Mouse (Mus musculus): Measurements from ENCODE around the gene Il9r. TPM values are rescaled to one million over a fixed set of nuclear protein-coding genes. Genes with fewer than 3 reads are reported as not detected.

Gene Il9r
- total RNA-seq, 1 experiment, result 0.13 TPM

GRCm38 (mm10) chr11:32190603-32191110 lies 9.4 kb downstream of the Il9r start:
- Histone ChIP-seq H3K9ac (ENCODE audit: insufficient read depth, low read depth, low read length, poor library complexity, severe bottlenecking) (no peak overlapping the region), H3K4me1 (ENCODE audit: control insufficient read depth in 2 of 2, insufficient read depth in 2 of 2, low read length in 2 of 2, poor library complexity in 1 of 2) (peaks cover 0 to 6% of the 10 kb centered on the region in 2 experiments; a peak in 1 of 4 replicates), H3K9me3 (ENCODE audit: control insufficient read depth, insufficient read depth, low read depth, low read length) (no peaks in the 10 kb centered on the region), H3K4me3 (ENCODE audit: insufficient read depth in 1 of 2, low read depth in 1 of 2, low read length in 2 of 2, poor library complexity in 1 of 2, severe bottlenecking in 1 of 2) (no peak overlapping the region), H3K36me3 (ENCODE audit: control insufficient read depth, insufficient read depth, low read length, poor library complexity, severe bottlenecking) (no peaks in the 10 kb centered on the region), H3K27ac (ENCODE audit: insufficient read depth, low read depth, low read length, poor library complexity, severe bottlenecking) (no peak overlapping the region)
- in situ Hi-C loops (cut with MboI; ENCODE audit: low sequenced_read_pairs in 2 of 2, unreplicated experiment in 2 of 2), result no loop called here
- DNase-seq (ENCODE audit: low read depth, low spot score), result no peak
- no peak for TF ChIP-seq ZNF384 (IDR thresholded peaks at IDR 0.05; ENCODE audit: low read depth, low read length)
- TF ChIP-seq HCFC1 (IDR thresholded peaks at IDR 0.05; ENCODE audit: borderline replicate concordance, insufficient read depth, low read length), result no peak
- TF ChIP-seq ZC3H11A (IDR thresholded peaks at IDR 0.05; ENCODE audit: borderline replicate concordance, low read depth, low read length), result no peak
- no peak for TF ChIP-seq MAFK (IDR thresholded peaks at IDR 0.05; ENCODE audit: insufficient read depth, low read depth, low read length)
- TF ChIP-seq CHD2 (IDR thresholded peaks at IDR 0.05; ENCODE audit: low read depth, low read length), result no peak

- Histone ChIP-seq H3K4me1 (ENCODE audit: control insufficient read depth in 2 of 2, insufficient read depth in 2 of 2, low read length in 2 of 2, poor library complexity in 1 of 2) (peaks cover 0 to 6% of the 10 kb centered on the region in 2 experiments; a peak in 1 of 4 replicates), H3K36me3 (ENCODE audit: control insufficient read depth, insufficient read depth, low read length, poor library complexity, severe bottlenecking) (no peaks in the 10 kb centered on the region), H3K4me3 (ENCODE audit: insufficient read depth in 1 of 2, low read depth in 1 of 2, low read length in 2 of 2, poor library complexity in 1 of 2, severe bottlenecking in 1 of 2) (no peak overlapping the region), H3K27ac (ENCODE audit: insufficient read depth, low read depth, low read length, poor library complexity, severe bottlenecking) (no peak overlapping the region; the same call in 1 of the 2 replicates), H3K9me3 (ENCODE audit: control insufficient read depth, insufficient read depth, low read depth, low read length) (no peaks in the 10 kb centered on the region), H3K9ac (ENCODE audit: insufficient read depth, low read depth, low read length, poor library complexity, severe bottlenecking) (no peak overlapping the region)
- in situ Hi-C loops (cut with MboI; ENCODE audit: low sequenced_read_pairs in 2 of 2, unreplicated experiment in 2 of 2), result no loop called here
- DNase-seq (ENCODE audit: low read depth, low spot score), result no peak
- TF ChIP-seq MAFK (IDR thresholded peaks at IDR 0.05; ENCODE audit: insufficient read depth, low read depth, low read length), result no peak
- no peak for TF ChIP-seq HCFC1 (IDR thresholded peaks at IDR 0.05; ENCODE audit: borderline replicate concordance, insufficient read depth, low read length)
- TF ChIP-seq ZC3H11A (IDR thresholded peaks at IDR 0.05; ENCODE audit: borderline replicate concordance, low read depth, low read length), result no peak
- TF ChIP-seq CHD2 (IDR thresholded peaks at IDR 0.05; ENCODE audit: low read depth, low read length), result no peak
- TF ChIP-seq ZNF384 (IDR thresholded peaks at IDR 0.05; ENCODE audit: low read depth, low read length), result no peak
Observed at GRCm38 (mm10) chr11:32190119-32190518, 10.0 kb downstream of the Il9r start.

DNA sequence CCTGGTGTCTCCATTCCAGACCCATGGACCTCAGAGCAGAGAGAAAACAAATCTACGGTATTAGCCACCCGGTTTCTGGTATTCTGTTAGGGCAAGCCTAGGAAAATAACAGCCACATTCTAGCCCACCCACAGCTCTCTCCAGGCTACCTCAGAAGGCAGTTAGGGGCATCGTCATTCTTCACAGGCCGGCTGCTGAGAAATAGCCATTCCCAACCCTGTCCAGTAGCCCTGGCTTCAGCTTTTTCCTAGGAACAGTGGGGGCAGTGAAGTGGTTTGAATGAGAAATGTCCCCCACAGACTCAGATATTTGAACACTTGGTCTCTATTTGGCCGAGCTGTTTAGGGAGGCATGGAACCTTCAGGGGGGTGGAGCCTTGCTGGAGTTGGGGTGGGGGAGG lies 10.6 kb downstream of the Il9r start:
- Histone ChIP-seq H3K4me1 (ENCODE audit: control insufficient read depth in 2 of 2, insufficient read depth in 2 of 2, low read length in 2 of 2, poor library complexity in 1 of 2) (peaks cover 0 to 6% of the 10 kb centered on the region in 2 experiments; a peak in 1 of 4 replicates), H3K9ac (ENCODE audit: insufficient read depth, low read depth, low read length, poor library complexity, severe bottlenecking) (no peak overlapping the region), H3K36me3 (ENCODE audit: control insufficient read depth, insufficient read depth, low read length, poor library complexity, severe bottlenecking) (no peaks in the 10 kb centered on the region), H3K9me3 (ENCODE audit: control insufficient read depth, insufficient read depth, low read depth, low read length) (no peaks in the 10 kb centered on the region), H3K4me3 (ENCODE audit: insufficient read depth in 1 of 2, low read depth in 1 of 2, low read length in 2 of 2, poor library complexity in 1 of 2, severe bottlenecking in 1 of 2) (no peak overlapping the region), H3K27ac (ENCODE audit: insufficient read depth, low read depth, low read length, poor library complexity, severe bottlenecking) (no peak overlapping the region)
- DNase-seq (ENCODE audit: low read depth, low spot score), result no peak
- in situ Hi-C loops (cut with MboI; ENCODE audit: low sequenced_read_pairs in 2 of 2, unreplicated experiment in 2 of 2), result loop anchor here in 1 of 2 experiments (10.0 kb wide), 1 partner anchor 145 kb away; no protein-coding TSS in a partner anchor
- TF ChIP-seq HCFC1 (IDR thresholded peaks at IDR 0.05; ENCODE audit: borderline replicate concordance, insufficient read depth, low read length), result no peak
- no peak for TF ChIP-seq CHD2 (IDR thresholded peaks at IDR 0.05; ENCODE audit: low read depth, low read length)
- no peak for TF ChIP-seq ZNF384 (IDR thresholded peaks at IDR 0.05; ENCODE audit: low read depth, low read length)
- TF ChIP-seq ZC3H11A (IDR thresholded peaks at IDR 0.05; ENCODE audit: borderline replicate concordance, low read depth, low read length), result no peak
- TF ChIP-seq MAFK (IDR thresholded peaks at IDR 0.05; ENCODE audit: insufficient read depth, low read depth, low read length), result no peak

GRCm38 (mm10) chr11:32188881-32189280 lies 11.2 kb downstream of the Il9r start:
- Histone ChIP-seq H3K9me3 (ENCODE audit: control insufficient read depth, insufficient read depth, low read depth, low read length) (no peaks in the 10 kb centered on the region), H3K27ac (ENCODE audit: insufficient read depth, low read depth, low read length, poor library complexity, severe bottlenecking) (no peak overlapping the region), H3K36me3 (ENCODE audit: control insufficient read depth, insufficient read depth, low read length, poor library complexity, severe bottlenecking) (no peaks in the 10 kb centered on the region), H3K4me1 (ENCODE audit: control insufficient read depth in 2 of 2, insufficient read depth in 2 of 2, low read length in 2 of 2, poor library complexity in 1 of 2) (peaks cover 0 to 6% of the 10 kb centered on the region in 2 experiments; a peak in 1 of 4 replicates), H3K9ac (ENCODE audit: insufficient read depth, low read depth, low read length, poor library complexity, severe bottlenecking) (no peak overlapping the region), H3K4me3 (ENCODE audit: insufficient read depth in 1 of 2, low read depth in 1 of 2, low read length in 2 of 2, poor library complexity in 1 of 2, severe bottlenecking in 1 of 2) (no peak overlapping the region)
- in situ Hi-C loops (cut with MboI; ENCODE audit: low sequenced_read_pairs in 2 of 2, unreplicated experiment in 2 of 2), result loop anchor here in 1 of 2 experiments (10.0 kb wide), 1 partner anchor 146 kb away; no protein-coding TSS in a partner anchor
- no peak for TF ChIP-seq CHD2 (IDR thresholded peaks at IDR 0.05; ENCODE audit: low read depth, low read length)
- no peak for TF ChIP-seq HCFC1 (IDR thresholded peaks at IDR 0.05; ENCODE audit: borderline replicate concordance, insufficient read depth, low read length)
- TF ChIP-seq ZC3H11A (IDR thresholded peaks at IDR 0.05; ENCODE audit: borderline replicate concordance, low read depth, low read length), result no peak
- no peak for TF ChIP-seq ZNF384 (IDR thresholded peaks at IDR 0.05; ENCODE audit: low read depth, low read length)
- no peak for TF ChIP-seq MAFK (IDR thresholded peaks at IDR 0.05; ENCODE audit: insufficient read depth, low read depth, low read length)
- no peak for DNase-seq (ENCODE audit: low read depth, low spot score)
